Mouse (Mus musculus) liver, embryonic 13.5 days (tissue): ENCODE results near the gene Mfap4. TPM values are rescaled to one million over a fixed set of nuclear protein-coding genes. Genes with fewer than 3 reads are reported as not detected.

Experiments
- ATAC-seq: fragments of 200-750 bp; cut with Nextera tagmentation; 2 replicates; pipeline ENCODE4 v1.8.0; 2017; ENCODE audit warnings: low read depth, mild to moderate bottlenecking, moderate number of reproducible peaks, moderate library complexity
- DNase-seq: peaks from one replicate; pipeline ENCODE4 v3.0.0; 2022
- H3K27ac ChIP-seq: fragments of 300-500 bp; sonication (generic); 2 replicates; pipeline ENCODE4 v1.5.1; 2015; ENCODE audit warnings: moderate library complexity, mild to moderate bottlenecking, inconsistent platforms
- H3K27me3 ChIP-seq: fragments of 300-500 bp; sonication (generic); 2 replicates; pipeline ENCODE4 v1.6.1; 2015; ENCODE audit warnings: mild to moderate bottlenecking, inconsistent platforms
- H3K36me3 ChIP-seq: fragments of 300-500 bp; sonication (generic); 2 replicates; pipeline ENCODE4 v1.6.1; 2015; ENCODE audit warnings: mild to moderate bottlenecking, inconsistent platforms
- H3K4me1 ChIP-seq: fragments of 300-500 bp; sonication (generic); replicated peaks from 2 replicates; pipeline ENCODE4 v1.6.1; 2015; ENCODE audit warnings: inconsistent platforms
- H3K4me2 ChIP-seq: fragments of 300-500 bp; sonication (generic); 2 replicates; pipeline ENCODE4 v1.6.1; 2015; ENCODE audit warnings: inconsistent platforms, mild to moderate bottlenecking, moderate library complexity
- H3K4me3 ChIP-seq: fragments of 300-500 bp; sonication (generic); replicated peaks from 2 replicates; pipeline ENCODE4 v1.5.1; 2015; ENCODE audit warnings: mild to moderate bottlenecking, inconsistent platforms
- H3K9ac ChIP-seq: fragments of 300-500 bp; sonication (generic); 2 replicates; pipeline ENCODE4 v1.6.1; 2015; ENCODE audit warnings: mild to moderate bottlenecking, inconsistent platforms
- H3K9me3 ChIP-seq: fragments of 300-500 bp; sonication (generic); replicated peaks from 2 replicates; pipeline ENCODE4 v1.6.1; 2016; ENCODE audit warnings: inconsistent platforms
- WGBS: fragments of 180-500 bp; shearing (Covaris S2); methylation state at CpG from one replicate; pipeline ENCODE4 v1.1.7; 2015; ENCODE audit not compliant: insufficient replicate concordance; 5-methylcytosine and 5-hydroxymethylcytosine counted together
- polyA plus RNA-seq: library from polyadenylated mRNA; unstranded; fragments of >200 nt; fragmentation: Nextera tagmentation; extraction: Ambion mirVana; gene quantifications from 2 replicates; pipeline ENCODE4 v1.2.1, GENCODE M21; 2015

Gene Mfap4
- polyA plus RNA-seq, 1 experiment from 2014 or later: 8.4 TPM

GRCm38 (mm10) chr11:61532820-61533219, 47.6 kb downstream of the Mfap4 start:
- WGBS: 61% methylated on average over 2 of the region's 2 CpGs
- Histone ChIP-seq H3K4me3 (no peak overlapping the region), H3K9ac (no peak overlapping the region), H3K27ac (no peak overlapping the region), H3K4me1 (no peaks in the 10 kb centered on the region), H3K4me2 (no peak overlapping the region), H3K27me3 (0 out of 2 replicates have a peak, but pooled peaks cover 2% of the 10 kb centered on the region), H3K36me3 (no peaks in the 10 kb centered on the region), H3K9me3 (no peaks in the 10 kb centered on the region)
- DNase-seq (no peak), ATAC-seq (no peak)

GRCm38 (mm10) chr11:61533571-61533970, 48.3 kb downstream of the Mfap4 start:
- Histone ChIP-seq H3K27me3 (0 out of 2 replicates have a peak, but pooled peaks cover 2% of the 10 kb centered on the region), H3K4me1 (no peaks in the 10 kb centered on the region), H3K36me3 (no peaks in the 10 kb centered on the region), H3K27ac (no peak overlapping the region), H3K9me3 (no peaks in the 10 kb centered on the region), H3K4me2 (no peak overlapping the region), H3K4me3 (no peak overlapping the region), H3K9ac (no peak overlapping the region)
- DNase-seq (no peak), ATAC-seq (no peak)
- 48% methylated on average over 5 of the region's 5 CpGs for WGBS

- no peak for ATAC-seq
- no peaks in the 10 kb centered on the region; the same call in 1 of the 2 replicates for H3K4me1 ChIP-seq
- WGBS: 27% methylated on average over 1 of the region's 1 CpGs
- no peaks in the 10 kb centered on the region for H3K9me3 ChIP-seq
- no peak overlapping the region for H3K4me3 ChIP-seq
- H3K27me3 ChIP-seq: 0 out of 2 replicates have a peak, but pooled peaks cover 2% of the 10 kb centered on the region
- no peaks in the 10 kb centered on the region for H3K36me3 ChIP-seq
- no peak overlapping the region for H3K4me2 ChIP-seq
- no peak for DNase-seq
- no peak overlapping the region for H3K9ac ChIP-seq
- no peak overlapping the region for H3K27ac ChIP-seq
Measured at GRCm38 (mm10) chr11:61535530-61535929, 50.3 kb downstream of the Mfap4 start.

GRCm38 (mm10) chr11:61536952-61537351, 51.7 kb downstream of the Mfap4 start:
- no peak overlapping the region for H3K9ac ChIP-seq
- no peak overlapping the region for H3K4me2 ChIP-seq
- H3K4me1 ChIP-seq: no peaks in the 10 kb centered on the region; the same call in 1 of the 2 replicates
- no peaks in the 10 kb centered on the region for H3K9me3 ChIP-seq
- no peak for ATAC-seq
- WGBS: 31% methylated on average over 3 of the region's 3 CpGs
- no peak for DNase-seq
- H3K27ac ChIP-seq: no peak overlapping the region
- no peak overlapping the region for H3K4me3 ChIP-seq
- no peaks in the 10 kb centered on the region for H3K36me3 ChIP-seq
- 0 out of 2 replicates have a peak, but pooled peaks cover 2% of the 10 kb centered on the region for H3K27me3 ChIP-seq

- no peak overlapping the region for H3K4me2 ChIP-seq
- 74% methylated on average over 3 of the region's 3 CpGs for WGBS
- no peaks in the 10 kb centered on the region for H3K9me3 ChIP-seq
- H3K4me1 ChIP-seq: no peaks in the 10 kb centered on the region; the same call in 1 of the 2 replicates
- no peak overlapping the region for H3K4me3 ChIP-seq
- 0 out of 2 replicates have a peak, but pooled peaks cover 2% of the 10 kb centered on the region for H3K27me3 ChIP-seq
- DNase-seq: no peak
- ATAC-seq: no peak
- H3K27ac ChIP-seq: no peak overlapping the region
- no peaks in the 10 kb centered on the region for H3K36me3 ChIP-seq
- H3K9ac ChIP-seq: no peak overlapping the region
Measured at GRCm38 (mm10) chr11:61537362-61537761, 52.1 kb downstream of the Mfap4 start.

Other genes starting within 250 kb of the Mfap4 start
- 21.1 and 24.2 TPM in 2 replicates for gene Aldh3a2, start 218.0 kb upstream of the Mfap4 start, polyA plus RNA-seq
- gene Slc47a2, start 142.6 kb upstream of the Mfap4 start, polyA plus RNA-seq: 0.06 and 0.09 TPM in 2 replicates
- gene Slc47a1, start 107.1 kb upstream of the Mfap4 start, polyA plus RNA-seq: 6.0 and 7.1 TPM in 2 replicates
- gene Rnf112, start 31.3 kb upstream of the Mfap4 start, polyA plus RNA-seq: 0.06 and 0.09 TPM in 2 replicates
- gene Mapk7, start 9.0 kb downstream of the Mfap4 start, polyA plus RNA-seq: 7.2 and 8.8 TPM in 2 replicates
- 2.1 and 4.0 TPM in 2 replicates for gene B9d1, start 19.7 kb downstream of the Mfap4 start, polyA plus RNA-seq
- 2.5 and 3.1 TPM in 2 replicates for gene Epn2, start 94.3 kb downstream of the Mfap4 start, polyA plus RNA-seq
- gene Grap, start 167.8 kb downstream of the Mfap4 start, polyA plus RNA-seq: 4.8 and 5.0 TPM in 2 replicates
- 5.4 and 5.5 TPM in 2 replicates for gene Fam83g, start 198.7 kb downstream of the Mfap4 start, polyA plus RNA-seq
- not detected in 2 replicates for gene Slc5a10, start 235.4 kb downstream of the Mfap4 start, polyA plus RNA-seq